Mouse (Mus musculus) thymus, adult 2 months (tissue): Measurements from ENCODE around the gene Plcb1.

Experiments used
- CTCF ChIP-seq: fragments of 200-500 bp; IDR thresholded peaks from 2 replicates; pipeline ENCODE4 v1.5.1; 2012; ENCODE audit warnings: mild to moderate bottlenecking, control low read depth, low read length, moderate library complexity, borderline replicate concordance; ENCODE audit not compliant: control insufficient read depth, poor library complexity, insufficient read depth; ENCODE audit errors: extremely low read depth
- POLR2A ChIP-seq: fragments of 200-500 bp; IDR thresholded peaks from 2 replicates; pipeline ENCODE4 v1.6.1; 2012; ENCODE audit warnings: mild to moderate bottlenecking, low read length, control low read depth, moderate library complexity; ENCODE audit not compliant: control insufficient read depth, poor library complexity, insufficient read depth; ENCODE audit errors: extremely low read depth

DNA sequence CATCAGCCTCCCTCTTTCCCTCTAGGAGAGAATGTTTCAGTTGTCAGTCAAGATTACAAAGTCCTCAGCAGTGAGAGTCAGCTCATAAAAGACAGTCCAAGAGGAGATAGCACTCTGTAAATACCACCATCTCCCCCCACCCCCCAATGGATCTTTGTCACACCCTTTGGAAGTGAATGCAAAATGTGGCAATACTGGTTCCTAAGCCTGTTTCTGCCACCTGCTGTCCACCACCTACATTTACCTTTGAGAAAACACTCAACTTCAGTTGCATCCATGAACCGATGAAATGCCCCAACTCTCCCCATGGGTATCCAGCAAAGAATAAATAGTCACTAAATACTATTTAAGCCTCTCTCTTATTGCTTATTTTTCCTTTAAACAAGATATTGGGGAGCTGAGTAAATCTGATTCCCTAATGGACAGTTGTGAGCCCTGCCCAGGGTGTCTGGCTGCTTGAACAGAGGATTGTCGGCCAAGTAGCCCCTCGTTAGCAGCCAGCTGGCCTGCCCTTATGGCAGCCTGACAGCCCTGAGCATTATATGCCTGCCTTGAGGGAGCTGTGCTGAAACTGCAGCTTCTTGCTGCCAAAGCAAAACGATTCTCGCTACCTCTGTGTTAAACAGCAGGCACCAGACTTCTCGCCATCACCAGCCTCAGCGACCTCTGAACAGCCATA is 537.5 kb downstream of the Plcb1 start:
- TF ChIP-seq POLR2A (no peak), CTCF (no peak)
